Mouse (Mus musculus) kidney, adult 9 months (tissue): ENCODE results near the gene Ercc6.
A peak's percentile ranks its signal among the peaks of the same experiment; 100 is the strongest.

Experiments
- DNase-seq: peaks from one replicate; pipeline ENCODE4 v3.0.0; 2022

The Ercc6 gene

DNA sequence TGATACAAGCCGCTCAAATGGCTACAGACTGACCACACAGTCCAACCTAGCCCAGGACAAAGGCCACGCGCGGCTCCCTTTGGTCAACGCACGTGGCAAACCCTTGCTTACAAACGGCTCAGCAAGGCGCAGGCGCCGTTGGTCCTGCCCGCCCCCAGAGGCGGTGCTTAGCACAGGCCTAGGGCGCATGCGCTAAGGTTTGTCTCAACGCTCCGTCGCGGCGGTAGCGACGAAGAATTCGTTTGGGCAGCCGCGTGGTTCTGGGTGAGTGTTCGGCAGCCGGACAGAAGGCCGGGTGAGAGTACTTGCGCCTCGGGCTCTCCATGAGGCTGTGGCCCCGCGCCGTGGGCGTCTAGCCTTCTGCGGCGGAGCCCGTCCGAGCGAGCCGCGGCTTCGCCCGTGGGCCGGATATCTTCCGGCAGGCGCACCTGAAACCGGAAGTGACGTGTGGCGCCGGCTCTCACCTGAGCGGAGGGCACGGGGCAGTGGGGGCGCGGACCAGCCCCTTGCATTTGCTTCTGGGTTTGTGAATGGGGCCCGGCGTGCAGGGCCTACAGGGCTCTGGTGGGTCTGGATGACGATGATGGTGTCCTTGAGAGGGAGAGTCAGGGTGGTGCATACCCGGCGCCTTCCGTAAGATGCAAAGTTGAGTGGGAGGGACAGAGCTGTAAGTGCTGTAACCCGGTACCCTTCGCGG is at the start of gene Ercc6:
TSS of gene Ercc6 (plus strand) at position 186 of the 697 bp plus-strand sequence.
- peak; percentile 97 for DNase-seq

DNA sequence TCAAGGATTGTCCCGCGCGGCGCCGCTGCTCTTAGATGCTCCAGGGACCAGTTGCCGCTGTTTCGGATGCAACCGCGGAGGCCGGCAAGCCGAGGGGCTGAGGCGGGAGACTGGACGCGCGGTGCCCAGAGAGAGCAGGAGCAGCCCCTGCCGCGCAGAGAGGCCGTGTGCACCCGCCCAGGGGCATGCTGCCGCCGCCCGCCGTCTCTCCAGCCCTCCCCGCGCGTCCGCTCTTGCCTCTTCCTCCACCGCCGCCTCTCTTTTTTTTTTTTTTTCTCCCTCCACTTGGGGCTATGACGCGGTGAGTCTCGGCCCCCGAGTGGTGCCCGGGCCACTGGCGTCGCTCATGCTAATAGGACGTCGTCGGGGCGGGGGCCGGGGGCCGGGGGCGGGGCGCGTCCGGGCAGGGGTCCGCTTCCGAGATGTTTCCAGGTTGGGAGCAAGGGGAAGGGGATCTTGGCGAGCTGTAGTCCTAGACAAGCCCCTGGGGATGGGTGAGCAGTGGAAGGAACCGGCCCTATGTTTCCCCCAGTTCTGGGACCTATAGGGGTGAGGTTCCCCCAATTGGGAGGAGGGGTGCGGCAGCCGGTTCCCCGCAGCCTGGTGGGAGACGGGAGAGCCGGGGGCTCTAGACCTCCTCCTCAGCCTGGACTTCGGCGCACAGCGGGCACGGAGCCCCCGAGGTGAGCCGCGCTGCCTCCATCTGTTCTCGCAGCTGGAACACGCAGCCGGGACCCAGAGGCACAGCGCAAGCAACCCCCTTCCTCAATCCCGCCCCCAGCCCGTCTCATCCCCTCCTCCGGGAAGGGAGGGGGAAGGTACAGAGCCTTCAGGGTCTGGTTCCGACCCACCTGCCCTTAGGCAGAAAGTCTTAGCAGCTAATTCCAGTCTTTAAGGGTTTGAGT is 48.5 kb upstream of the Ercc6 start, which contains the start of gene Slc18a3:
TSS of gene Slc18a3 (minus strand) at position 250 of the 905 bp plus-strand sequence.
- DNase-seq: no peak

GRCm38 (mm10) chr14:32465506-32465870 is 47.8 kb upstream of the Ercc6 start:
- no peak for DNase-seq

- no peak for DNase-seq
Observed at GRCm38 (mm10) chr14:32465889-32466288, 47.4 kb upstream of the Ercc6 start, which contains the start of gene Chat. Gene Chat (minus strand): TSS chr14:32465989.

- peak; percentile 36 for DNase-seq
Observed at GRCm38 (mm10) chr14:32467606-32468005, 45.7 kb upstream of the Ercc6 start.

DNA sequence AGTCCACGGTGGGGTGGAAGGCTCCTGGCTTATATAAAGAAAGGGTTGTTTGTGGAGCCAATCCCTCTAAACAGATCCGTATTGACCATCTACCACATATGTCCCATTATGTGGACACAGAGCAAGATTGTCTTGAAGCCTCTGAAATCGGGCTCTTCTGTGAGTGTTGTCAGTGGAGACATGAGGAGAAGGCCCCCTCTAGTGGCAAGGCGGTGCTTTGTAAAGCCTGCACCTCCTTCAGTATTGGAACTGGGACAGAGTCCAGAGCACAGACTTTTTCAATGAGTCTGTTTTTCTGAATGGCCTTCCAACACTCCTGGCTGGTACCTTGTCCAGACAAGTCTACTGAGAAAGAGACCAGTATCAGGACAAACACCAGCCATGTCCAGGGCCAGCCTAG is 40.3 kb upstream of the Ercc6 start:
- DNase-seq: peak; percentile 57

DNA sequence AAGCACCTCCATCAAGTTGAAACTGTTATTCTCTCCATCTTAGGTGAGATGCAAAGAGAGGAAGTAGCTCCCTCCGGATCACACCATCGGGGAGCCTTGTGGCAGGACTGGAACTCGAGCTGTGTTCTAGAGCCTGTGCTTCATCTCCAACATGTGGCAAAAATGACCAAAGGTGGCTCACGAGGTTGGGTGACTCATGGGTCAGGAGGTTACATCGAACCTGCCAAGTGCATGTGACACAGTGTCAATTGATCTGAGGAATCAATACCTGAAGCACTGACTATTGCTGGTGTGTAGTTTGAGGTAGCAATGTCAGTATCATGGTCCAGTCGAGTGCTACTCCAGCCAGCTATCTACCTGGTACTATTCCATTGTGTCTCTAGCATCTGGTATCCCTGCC is 36.8 kb upstream of the Ercc6 start:
- no peak for DNase-seq

DNA sequence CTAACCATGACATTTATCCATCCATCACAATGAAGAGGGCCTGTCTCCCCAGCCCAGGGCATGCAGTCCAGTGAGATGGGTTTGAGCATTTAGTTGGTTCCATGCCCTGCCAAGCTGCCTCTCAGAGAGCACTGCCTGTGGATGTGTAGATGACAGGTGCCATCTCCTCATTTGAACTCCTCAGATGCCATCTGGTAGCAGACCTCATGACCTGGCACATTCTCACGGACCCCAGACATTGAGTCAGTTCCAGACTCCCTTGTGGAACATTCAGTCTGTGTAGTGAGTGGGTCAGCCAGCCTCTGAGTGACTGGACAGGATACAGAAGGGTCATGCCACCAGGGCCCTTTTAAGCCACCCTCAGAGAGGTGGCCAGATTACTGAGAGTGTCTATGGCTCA is 35.7 kb upstream of the Ercc6 start:
- DNase-seq: no peak

DNA sequence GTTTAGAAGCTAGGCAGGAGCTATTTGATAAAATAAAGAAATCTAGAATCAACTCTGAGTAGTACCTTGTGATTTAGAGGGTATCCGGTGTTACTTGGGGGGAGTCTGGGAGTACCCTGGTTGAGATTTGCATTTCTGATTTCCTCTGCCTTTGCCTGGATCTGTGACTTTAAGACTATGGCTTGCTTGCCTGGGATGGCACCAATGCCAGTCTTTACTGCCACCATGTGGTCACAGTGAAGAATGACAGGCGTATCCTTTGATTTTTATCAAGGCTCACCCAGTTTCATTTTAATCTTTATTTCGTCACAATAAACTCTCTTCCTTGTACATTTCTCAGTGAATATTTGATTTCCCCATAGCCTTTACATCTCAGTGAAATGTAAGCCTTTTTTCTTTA is 31.3 kb upstream of the Ercc6 start:
- DNase-seq: peak; percentile 5

- DNase-seq: no peak
Observed at GRCm38 (mm10) chr14:32492521-32492920, 20.8 kb upstream of the Ercc6 start.

GRCm38 (mm10) chr14:32496115-32496850 is 17.0 kb upstream of the Ercc6 start:
- DNase-seq: no peak

GRCm38 (mm10) chr14:32501303-32501702 is 12.0 kb upstream of the Ercc6 start:
- no peak for DNase-seq

DNA sequence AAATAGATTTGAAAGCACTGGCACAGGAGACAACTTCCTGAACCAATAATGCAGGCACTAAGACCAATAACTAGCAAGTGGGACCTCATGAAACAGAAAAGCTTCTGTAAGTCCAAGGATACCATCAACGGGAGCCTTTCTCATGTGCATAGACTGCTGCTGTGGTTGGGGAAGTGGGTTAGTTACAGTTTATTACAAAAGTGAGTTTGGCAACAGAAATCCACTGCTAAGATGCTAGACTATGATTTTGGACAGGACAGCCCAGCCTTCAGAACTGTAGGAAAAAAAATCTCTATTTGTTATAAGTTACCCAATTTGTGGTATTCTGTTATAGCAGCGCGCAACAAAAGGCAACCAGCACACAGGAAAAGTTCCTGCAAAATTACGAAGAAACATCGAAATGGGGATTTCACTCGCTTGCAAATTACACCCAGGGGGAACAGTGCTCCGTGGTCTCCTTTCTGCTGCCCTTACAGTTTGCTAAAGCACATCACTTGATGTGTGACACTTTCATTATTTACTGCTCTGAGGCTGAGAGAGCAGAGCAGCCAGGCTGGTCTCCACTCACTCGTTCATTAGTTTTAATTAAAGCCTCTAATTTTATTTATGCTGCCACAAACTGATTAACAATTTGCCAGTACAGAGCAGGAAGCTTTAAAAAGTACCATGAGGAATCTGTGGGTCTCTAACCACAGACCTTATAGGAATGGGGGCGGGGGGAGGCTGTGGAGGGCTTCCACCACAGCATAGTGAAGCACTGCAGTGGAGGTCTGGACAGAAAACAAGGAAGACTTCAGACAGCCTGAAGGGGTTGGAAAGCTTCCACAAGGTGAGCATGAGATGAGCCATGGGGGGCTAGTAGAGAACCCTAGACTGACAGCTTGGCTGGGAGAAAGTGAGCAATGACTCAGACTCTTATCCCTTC is 10.3 kb upstream of the Ercc6 start:
- DNase-seq: no peak

DNA sequence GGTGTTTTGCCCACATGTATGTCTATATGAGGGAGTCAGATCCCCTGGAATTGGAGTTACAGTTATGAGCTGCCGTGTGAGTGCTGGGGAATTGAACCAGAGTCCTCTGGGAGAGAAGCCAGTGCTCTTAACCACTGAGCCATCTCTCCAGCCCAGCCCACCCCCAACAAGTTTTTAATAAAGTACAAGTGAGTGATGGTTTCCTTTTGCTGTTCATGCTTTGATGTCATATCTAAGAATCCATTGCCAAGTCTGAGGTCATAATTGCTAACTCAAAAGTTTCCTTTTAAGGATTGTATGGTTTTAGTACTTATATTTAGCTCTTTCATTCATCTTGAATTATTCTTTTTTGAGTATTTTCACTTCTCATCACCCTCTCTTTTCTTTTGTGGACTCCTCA is 9.4 kb upstream of the Ercc6 start:
- no peak for DNase-seq

GRCm38 (mm10) chr14:32506329-32506728 is 7.0 kb upstream of the Ercc6 start:
- no peak for DNase-seq

- no peak for DNase-seq
Observed at GRCm38 (mm10) chr14:32507216-32507615, 6.1 kb upstream of the Ercc6 start.

- DNase-seq: no peak
Observed at GRCm38 (mm10) chr14:32508105-32508835, 5.1 kb upstream of the Ercc6 start.

DNA sequence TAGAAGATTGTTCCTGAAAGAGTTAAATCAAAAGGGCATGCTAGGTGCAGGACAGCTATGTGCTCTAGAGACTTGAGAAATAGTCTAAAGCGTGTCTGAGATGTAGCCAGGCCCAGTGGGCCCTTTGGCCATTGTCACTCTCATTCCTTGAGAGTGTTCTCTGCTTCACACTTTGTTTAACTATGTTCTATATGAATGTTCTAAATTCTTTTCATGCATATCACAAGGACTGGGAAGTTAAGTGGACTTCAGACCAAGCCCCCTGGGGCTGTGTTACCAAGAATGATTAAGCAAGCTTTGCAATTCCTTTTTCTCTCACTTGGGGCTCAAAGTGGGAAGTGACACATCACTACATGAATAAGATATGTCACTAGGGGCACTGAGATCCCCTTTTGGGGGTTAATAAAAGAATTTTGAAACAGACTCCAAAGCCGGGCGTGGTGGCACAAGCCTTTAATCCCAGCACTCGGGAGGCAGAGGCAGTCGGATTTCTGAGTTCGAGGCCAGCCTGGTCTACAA is 3.8 kb upstream of the Ercc6 start:
- DNase-seq: no peak

GRCm38 (mm10) chr14:32512912-32513311 is 409 bp upstream of the Ercc6 start:
- no peak for DNase-seq

GRCm38 (mm10) chr14:32516086-32516485 is 2.8 kb downstream of the Ercc6 start:
- no peak for DNase-seq

- DNase-seq: no peak
Observed at GRCm38 (mm10) chr14:32518543-32518942, 5.2 kb downstream of the Ercc6 start.
